Mouse (Mus musculus): ENCODE measurements at regions not wholly inside any gene's neighbourhood (a gene's known extent, or its start where the extent isn't known, plus 50 kb on each side); places are given as distances from the start of the nearest gene placed in this dataset.

DNA sequence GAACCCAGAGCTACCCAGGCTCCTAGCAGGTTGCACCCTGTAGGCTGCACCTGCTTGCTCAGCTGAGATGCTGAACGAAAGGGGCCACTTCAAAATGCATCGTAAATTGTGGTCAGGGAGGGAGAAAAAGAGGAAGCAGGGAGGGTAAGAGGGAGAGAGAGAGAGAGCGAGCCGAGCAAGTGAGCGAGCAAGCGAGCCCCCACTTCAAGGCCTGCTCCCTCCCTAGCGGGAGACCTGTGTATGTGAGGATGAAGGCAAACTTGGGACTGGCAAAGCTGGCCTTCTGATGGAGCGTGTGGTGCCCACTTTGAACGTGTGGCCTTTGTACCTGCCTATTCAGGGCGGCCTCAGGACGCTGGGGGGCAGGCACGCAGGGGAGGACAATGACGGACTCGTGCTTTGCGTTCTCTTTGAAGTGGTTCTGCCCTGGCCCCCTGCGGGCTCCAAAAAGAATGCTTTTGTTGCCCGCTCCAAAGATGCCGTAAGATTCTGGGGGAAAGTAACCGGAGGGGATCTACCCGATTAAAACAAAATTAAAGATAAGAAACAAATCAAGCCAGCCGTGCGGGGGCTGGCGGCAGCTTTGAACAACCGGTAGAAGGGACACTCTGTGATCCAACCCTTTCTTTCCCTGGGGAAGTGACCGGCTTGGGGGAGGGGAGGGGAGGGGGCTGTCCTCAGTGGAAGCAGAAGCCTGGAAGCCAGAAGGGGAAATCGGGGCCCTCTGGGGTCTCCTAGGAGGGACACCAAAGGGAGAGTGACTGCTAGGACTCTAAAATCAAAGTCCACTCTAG, 70.1 kb upstream of the Nkd1 start:
- no peak overlapping the region for H3K27ac ChIP-seq
- H3K4me2 ChIP-seq, result peak overlapping the region; percentile 38
- 10% methylated on average over 26 of the region's 26 CpGs for WGBS
- H3K4me3 ChIP-seq, result peak overlapping the region; percentile 6
- peaks cover 31% of the 10 kb centered on the region for H3K4me1 ChIP-seq (replicated peaks)
- H3K27me3 ChIP-seq, result peaks cover 72% of the 10 kb centered on the region
- no peaks in the 10 kb centered on the region for H3K9me3 ChIP-seq (replicated peaks)
- no peak for ATAC-seq (replicated peaks; ENCODE audit: insufficient number of reproducible peaks, insufficient read depth, low FRiP score, low read depth)
- H3K9ac ChIP-seq, result no peak overlapping the region
- no peaks in the 10 kb centered on the region for H3K36me3 ChIP-seq

DNA sequence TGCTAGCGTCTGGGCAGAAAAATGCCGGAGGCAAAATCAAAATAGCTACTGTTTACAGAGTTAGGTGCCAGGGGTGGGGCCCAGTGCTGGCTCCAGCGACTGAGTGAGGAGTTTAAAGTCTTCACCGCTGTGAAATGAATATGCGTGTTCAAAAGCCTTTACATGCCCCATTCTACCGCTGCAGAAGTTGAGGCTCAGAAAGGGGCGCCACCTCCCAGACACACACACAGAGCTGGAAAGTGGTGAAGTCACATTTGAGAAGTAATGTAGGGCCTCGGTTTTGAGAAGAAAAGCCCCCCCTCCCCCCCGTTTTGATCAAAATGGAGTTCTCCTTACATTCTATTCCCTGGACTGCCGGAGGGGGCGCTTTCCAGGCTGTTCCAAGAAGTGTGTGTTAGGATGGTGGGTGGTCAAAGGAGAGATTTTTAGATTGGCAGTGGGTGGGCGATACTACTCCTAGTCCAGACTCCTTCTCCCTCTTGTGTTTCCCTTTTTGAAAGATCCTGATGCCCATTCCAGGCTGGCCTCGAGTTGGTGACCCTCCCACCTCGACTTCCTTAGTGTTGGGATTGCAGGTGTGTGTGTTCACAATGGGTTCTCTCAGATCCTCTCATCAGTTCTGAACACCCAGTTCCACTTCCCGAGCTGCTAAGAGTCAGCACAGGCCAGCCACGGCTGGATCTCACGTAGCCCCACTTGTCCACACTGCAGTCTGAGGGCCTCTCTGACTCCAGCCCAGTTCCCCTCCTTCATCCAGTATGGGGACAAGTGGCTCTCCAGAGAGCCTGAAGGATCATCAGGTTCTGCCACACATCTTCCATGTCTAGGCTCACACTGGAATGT, 69.3 kb upstream of the Nkd1 start:
- Histone ChIP-seq H3K9me3 (replicated peaks) (no peaks in the 10 kb centered on the region), H3K36me3 (no peaks in the 10 kb centered on the region), H3K4me2 (peak overlapping the region; percentile 38), H3K4me3 (peak overlapping the region; percentile 6), H3K9ac (no peak overlapping the region), H3K4me1 (replicated peaks) (peaks cover 31% of the 10 kb centered on the region), H3K27ac (no peak overlapping the region), H3K27me3 (peaks cover 74% of the 10 kb centered on the region)
- no peak for ATAC-seq (replicated peaks; ENCODE audit: insufficient number of reproducible peaks, insufficient read depth, low FRiP score, low read depth)
- WGBS, result 23% methylated on average over 17 of the region's 17 CpGs

DNA sequence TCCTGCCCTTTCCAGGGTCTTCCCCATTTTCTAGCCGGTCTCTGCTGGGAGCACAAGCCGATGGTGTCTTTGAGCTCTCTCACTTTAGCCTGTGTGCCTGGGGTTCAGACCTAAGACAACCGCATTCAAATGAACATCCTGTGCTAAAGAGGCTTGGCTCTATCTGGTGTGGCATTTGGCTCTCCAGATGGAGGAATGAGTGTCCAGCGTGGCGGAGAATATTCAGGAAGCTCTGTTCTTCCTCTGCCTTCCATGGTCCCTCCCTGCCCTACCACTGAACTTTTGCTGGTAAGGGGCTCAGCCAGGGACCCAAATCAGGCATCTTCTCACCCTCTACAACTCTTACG, 68.7 kb upstream of the Nkd1 start:
- 76% methylated on average over 6 of the region's 6 CpGs for WGBS
- no peak overlapping the region for H3K4me2 ChIP-seq
- H3K4me1 ChIP-seq (replicated peaks), result peaks cover 31% of the 10 kb centered on the region
- H3K4me3 ChIP-seq, result no peak overlapping the region
- H3K27ac ChIP-seq, result no peak overlapping the region
- H3K9me3 ChIP-seq (replicated peaks), result no peaks in the 10 kb centered on the region
- H3K36me3 ChIP-seq, result no peaks in the 10 kb centered on the region
- H3K9ac ChIP-seq, result no peak overlapping the region
- no peak for ATAC-seq (replicated peaks; ENCODE audit: insufficient number of reproducible peaks, insufficient read depth, low FRiP score, low read depth)
- H3K27me3 ChIP-seq, result peaks cover 74% of the 10 kb centered on the region

DNA sequence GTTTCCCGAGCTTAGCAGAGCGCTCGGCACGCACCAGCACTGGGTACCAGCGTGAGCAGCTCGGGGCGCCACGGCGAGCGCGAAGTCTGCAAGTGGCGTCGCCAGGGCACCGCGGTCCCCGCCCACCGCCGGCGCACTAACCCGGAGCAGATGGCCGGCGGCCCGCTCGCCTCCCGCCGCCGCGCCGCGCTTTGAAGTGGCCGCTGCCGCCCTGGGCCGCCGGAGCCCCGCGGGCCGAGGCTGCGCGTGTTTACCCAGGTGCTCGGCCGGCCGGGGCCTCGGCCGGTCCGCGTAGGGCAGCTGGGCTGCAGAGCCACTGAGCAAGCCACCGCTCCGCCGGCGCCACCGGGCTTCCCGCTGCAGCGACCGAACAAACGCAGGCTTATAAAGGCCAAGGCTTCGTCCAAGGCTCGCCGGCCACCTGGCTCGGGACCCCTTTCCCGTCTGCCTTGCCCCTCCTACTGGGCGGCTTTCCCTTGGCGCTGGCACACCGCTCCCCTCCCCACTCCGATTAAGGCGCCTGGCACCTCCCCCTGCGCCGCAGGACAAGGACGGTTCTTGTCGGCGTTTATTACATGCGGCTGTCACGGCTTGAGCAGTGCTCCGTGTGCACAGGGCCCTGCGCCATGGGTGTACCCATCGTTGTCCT, 67.0 kb upstream of the Nkd1 start:
- peaks cover 31% of the 10 kb centered on the region for H3K4me1 ChIP-seq (replicated peaks)
- peak overlapping the region; percentile 64 for H3K4me3 ChIP-seq
- H3K4me2 ChIP-seq, result peak overlapping the region; percentile 99
- peak; percentile 44; the same call in 1 of the 2 replicates for ATAC-seq (replicated peaks; ENCODE audit: insufficient number of reproducible peaks, insufficient read depth, low FRiP score, low read depth)
- no peaks in the 10 kb centered on the region for H3K36me3 ChIP-seq
- no peaks in the 10 kb centered on the region for H3K9me3 ChIP-seq (replicated peaks)
- WGBS, result under 1% methylated on average over 71 of the region's 75 CpGs
- no peak overlapping the region for H3K27ac ChIP-seq
- peaks cover 70% of the 10 kb centered on the region for H3K27me3 ChIP-seq
- peak overlapping the region; percentile 58 for H3K9ac ChIP-seq

DNA sequence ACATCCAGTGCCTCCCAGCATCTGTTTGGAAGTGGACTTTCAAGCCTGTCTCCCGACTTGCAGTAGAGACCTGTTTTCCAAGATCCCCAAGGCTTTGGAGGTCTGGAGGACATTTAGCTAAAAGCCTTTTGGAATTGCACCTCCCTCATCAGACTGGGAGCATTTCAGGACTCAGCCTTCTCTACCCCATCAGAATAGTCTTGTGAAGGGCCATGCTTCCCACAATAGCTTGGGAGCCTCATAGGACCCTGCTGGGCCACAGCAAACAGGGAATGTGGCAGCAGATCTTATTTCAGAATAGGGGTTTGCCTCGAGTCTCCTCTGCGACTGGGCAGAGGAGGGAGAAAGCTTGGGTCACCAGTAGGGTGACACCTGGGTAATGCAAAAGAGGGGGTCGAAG, 66.2 kb upstream of the Nkd1 start:
- Histone ChIP-seq H3K9ac (no peak overlapping the region), H3K27ac (no peak overlapping the region), H3K9me3 (replicated peaks) (no peaks in the 10 kb centered on the region), H3K4me3 (peak overlapping the region; percentile 64), H3K27me3 (peaks cover 63% of the 10 kb centered on the region), H3K36me3 (no peaks in the 10 kb centered on the region), H3K4me2 (peak overlapping the region; percentile 99), H3K4me1 (replicated peaks) (peaks cover 31% of the 10 kb centered on the region)
- no peak for ATAC-seq (replicated peaks; ENCODE audit: insufficient number of reproducible peaks, insufficient read depth, low FRiP score, low read depth)
- 11% methylated on average over 4 of the region's 4 CpGs for WGBS

DNA sequence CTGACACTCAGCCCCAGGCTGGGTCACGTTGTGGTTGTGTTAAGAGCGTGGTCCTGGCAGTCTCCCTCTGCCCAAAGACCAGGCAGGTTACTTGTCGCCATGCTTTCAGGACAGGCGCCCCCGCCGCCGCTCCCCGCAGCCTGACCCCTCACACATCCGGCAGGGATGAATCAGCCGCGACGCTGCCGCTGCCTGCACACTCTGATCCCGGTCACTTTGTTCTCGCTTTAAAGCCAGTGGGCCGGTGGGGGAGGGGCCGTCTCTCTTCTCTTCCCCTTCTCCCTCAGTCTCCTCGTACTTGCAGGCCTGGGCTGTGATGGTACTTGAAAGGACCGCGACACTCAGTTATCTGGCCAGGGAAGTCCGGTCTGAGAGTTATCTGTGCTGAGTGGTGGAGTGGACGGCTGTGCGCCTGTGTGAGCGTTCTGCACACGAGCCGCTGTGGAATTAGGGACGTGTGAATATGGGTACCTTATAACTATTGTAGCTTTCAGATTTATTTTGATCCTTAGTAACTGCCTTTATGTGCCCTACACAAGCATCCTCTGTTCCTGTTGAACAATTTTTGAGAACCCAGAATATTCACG, 65.6 kb upstream of the Nkd1 start:
- Histone ChIP-seq H3K4me1 (replicated peaks) (peaks cover 31% of the 10 kb centered on the region), H3K27ac (no peak overlapping the region), H3K27me3 (peaks cover 57% of the 10 kb centered on the region), H3K9ac (no peak overlapping the region), H3K36me3 (no peaks in the 10 kb centered on the region), H3K4me2 (peak overlapping the region; percentile 99), H3K9me3 (replicated peaks) (no peaks in the 10 kb centered on the region), H3K4me3 (peak overlapping the region; percentile 33)
- WGBS, result 4% methylated on average over 28 of the region's 28 CpGs
- no peak; the same call in 1 of the 2 replicates for ATAC-seq (replicated peaks; ENCODE audit: insufficient number of reproducible peaks, insufficient read depth, low FRiP score, low read depth)

DNA sequence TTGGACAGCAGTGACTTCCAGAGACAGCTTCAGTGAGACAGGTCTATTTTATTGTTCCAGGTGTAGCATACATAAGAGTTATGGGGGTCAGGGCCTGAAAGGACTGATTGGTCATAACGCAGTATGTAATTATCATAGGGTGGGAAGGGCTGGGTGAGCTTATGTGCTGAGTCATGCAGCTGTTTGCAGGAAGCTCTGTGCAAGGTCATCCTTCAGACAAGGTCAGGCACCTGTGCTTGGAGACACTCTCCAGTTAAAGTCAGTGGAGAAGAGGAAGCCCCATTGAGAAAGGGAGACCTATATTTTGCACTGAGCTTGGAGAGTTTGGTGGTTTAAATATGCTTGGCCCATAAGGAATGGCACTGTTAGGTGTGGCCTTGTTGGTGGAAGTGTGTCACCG, 62.0 kb upstream of the Nkd1 start:
- H3K27me3 ChIP-seq, result peaks cover 21% of the 10 kb centered on the region
- 76% methylated on average over 2 of the region's 2 CpGs for WGBS

DNA sequence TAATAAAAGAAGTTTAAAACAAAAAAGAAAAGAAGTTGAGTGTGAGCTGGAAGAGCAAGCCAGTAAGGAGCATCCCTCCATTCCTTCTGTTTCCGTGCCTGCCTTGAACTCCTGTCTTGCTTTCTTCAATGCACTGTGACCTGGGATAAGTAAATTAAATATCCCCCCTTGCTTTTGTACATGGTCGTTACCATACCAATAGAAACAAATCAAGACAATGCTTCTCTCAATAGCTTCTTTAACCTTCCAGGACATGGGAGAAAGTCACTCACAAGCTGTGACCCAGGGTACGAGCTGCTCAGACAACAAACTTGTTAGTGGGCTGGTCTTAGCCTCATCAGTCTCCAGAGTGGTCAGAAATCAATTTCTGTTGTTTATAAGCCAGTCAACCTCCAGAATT, 53.4 kb upstream of the Nkd1 start:
- 78% methylated on average over 3 of the region's 3 CpGs for WGBS
- Histone ChIP-seq H3K36me3 (no peaks in the 10 kb centered on the region), H3K27ac (no peak overlapping the region), H3K9ac (no peak overlapping the region), H3K4me3 (no peak overlapping the region), H3K4me2 (no peak overlapping the region), H3K27me3 (no peaks in the 10 kb centered on the region), H3K9me3 (replicated peaks) (no peaks in the 10 kb centered on the region), H3K4me1 (replicated peaks) (0 out of 2 replicates have a peak, but pooled peaks cover 11% of the 10 kb centered on the region)
- ATAC-seq (replicated peaks; ENCODE audit: insufficient number of reproducible peaks, insufficient read depth, low FRiP score, low read depth), result no peak

More for the DNA sequence above, 62.0 kb upstream of the Nkd1 start:
- H3K4me2 ChIP-seq, result no peak overlapping the region
- no peak overlapping the region for H3K4me3 ChIP-seq
- ATAC-seq (replicated peaks; ENCODE audit: insufficient number of reproducible peaks, insufficient read depth, low FRiP score, low read depth), result no peak
- H3K9me3 ChIP-seq (replicated peaks), result no peaks in the 10 kb centered on the region
- no peak overlapping the region for H3K27ac ChIP-seq
- no peak overlapping the region for H3K9ac ChIP-seq
- peaks cover 16% of the 10 kb centered on the region for H3K4me1 ChIP-seq (replicated peaks)
- no peaks in the 10 kb centered on the region for H3K36me3 ChIP-seq

DNA sequence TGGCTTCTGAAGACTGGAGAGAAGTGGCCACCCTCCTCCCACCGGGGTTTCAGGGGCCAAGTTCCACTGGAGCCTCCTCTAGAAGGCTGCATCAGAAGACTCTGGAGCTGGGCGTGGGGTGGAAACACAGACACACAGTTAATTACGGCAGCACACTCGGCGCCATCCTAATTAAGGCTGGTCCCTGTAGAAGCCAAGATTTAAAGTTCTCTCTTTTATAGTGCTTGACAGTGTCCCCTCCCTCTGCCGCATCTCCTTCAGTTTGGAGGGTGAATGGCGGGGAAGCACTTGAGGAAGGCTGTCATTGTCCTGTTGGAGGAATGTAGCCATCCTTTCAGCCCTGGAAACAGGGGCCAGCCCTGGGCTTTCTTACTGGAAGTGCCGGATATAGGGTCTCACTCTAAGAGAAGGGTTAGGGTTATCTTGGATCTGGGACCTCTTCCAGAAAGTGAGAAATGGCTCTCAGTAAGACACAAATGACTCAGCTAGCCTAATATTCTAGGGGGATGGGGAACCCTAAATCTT, 50.2 kb upstream of the Nkd1 start:
- H3K4me1 ChIP-seq (replicated peaks), result 0 out of 2 replicates have a peak, but pooled peaks cover 6% of the 10 kb centered on the region
- H3K27me3 ChIP-seq, result no peaks in the 10 kb centered on the region
- whole genome bisulfite sequencing, result 47% methylated on average over 8 of the region's 8 CpGs
- no peak overlapping the region for H3K4me2 ChIP-seq
- no peak overlapping the region for H3K27ac ChIP-seq
- no peaks in the 10 kb centered on the region for H3K9me3 ChIP-seq (replicated peaks)
- H3K36me3 ChIP-seq, result no peaks in the 10 kb centered on the region
- ATAC-seq (replicated peaks; ENCODE audit: insufficient number of reproducible peaks, insufficient read depth, low FRiP score, low read depth), result no peak
- no peak overlapping the region for H3K9ac ChIP-seq
- H3K4me3 ChIP-seq, result no peak overlapping the region

Measured in heart, embryonic 15.5 days (tissue).